ENCODE assay signal across 8 mouse cellular contexts in the genomic region with DNA sequence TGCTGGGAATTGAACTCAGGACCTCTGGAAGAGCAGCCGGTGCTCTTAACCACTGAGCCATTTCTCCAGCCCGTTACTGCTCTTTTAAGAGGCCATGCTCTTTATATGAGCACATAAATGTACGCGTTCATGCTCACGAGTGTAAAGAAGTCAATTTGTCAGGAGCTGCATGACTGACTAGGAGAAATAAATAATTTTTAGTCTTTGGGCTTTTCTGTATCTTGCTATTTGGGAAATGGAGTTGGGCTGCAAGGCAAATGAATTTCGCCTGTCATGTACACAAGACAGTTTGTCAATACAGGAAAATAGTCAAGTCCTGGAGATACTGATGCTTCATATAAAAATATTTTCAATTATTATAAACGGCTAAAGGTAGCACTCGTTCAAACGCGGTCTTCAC. TPM values are rescaled to one million over a fixed set of nuclear protein-coding genes. Genes with fewer than 3 reads are reported as not detected.
DNase-seq lines count a peak whose midpoint lies in the region; ATAC-seq and TF ChIP-seq lines count a peak whose summit lies in the region.

No protein-coding gene starts in this region.

- H3K9me3 ChIP-seq in lung, embryonic 16.5 days (ENCODE audit: control insufficient read depth, low read length): no peaks in the 10 kb centered on the region
- H3K9me3 ChIP-seq in limb, embryonic 10.5 days (replicated peaks): no peaks in the 10 kb centered on the region
- H3K9me3 ChIP-seq in neural tube, embryonic 15.5 days (replicated peaks): no peaks in the 10 kb centered on the region

- peak overlapping the region; percentile 71 for H3K4me2 ChIP-seq in lung, embryonic 16.5 days (ENCODE audit: low read depth, low read length)
- peak overlapping the region; percentile 64 for H3K4me2 ChIP-seq in neural tube, embryonic 15.5 days

- TF ChIP-seq POLR2A in embryonic fibroblast, embryonic 13.5 days (IDR thresholded peaks at IDR 0.05; ENCODE audit: low read depth, low read length): no peak

- no peak for DNase-seq in lung, postnatal 36 days
- DNase-seq in limb, embryonic 10.5 days (ENCODE audit: low spot score): no peak
- no peak for DNase-seq in right cerebral cortex, postnatal 36 days (ENCODE audit: low spot score in 2 of 2)
- no peak for DNase-seq in cerebellum, adult 9-10 months
- no peak for DNase-seq in layer of hippocampus, postnatal 25 days (ENCODE audit: extremely low spot score in 1 of 2, low spot score in 1 of 2)

- H3K27ac ChIP-seq in lung, embryonic 16.5 days (ENCODE audit: low read length): peak overlapping the region; percentile 97
- H3K27ac ChIP-seq in embryonic fibroblast, embryonic 13.5 days (ENCODE audit: insufficient read depth, low read length): peak overlapping the region; percentile 95
- H3K27ac ChIP-seq in limb, embryonic 10.5 days: peak overlapping the region; percentile 97
- peak overlapping the region; percentile 96 for H3K27ac ChIP-seq in neural tube, embryonic 15.5 days (replicated peaks)

- no peak for TF ChIP-seq CTCF in embryonic fibroblast, embryonic 13.5 days (IDR thresholded peaks at IDR 0.05; ENCODE audit: borderline replicate concordance, insufficient read depth, low read length)

- ATAC-seq in lung, embryonic 16.5 days (ENCODE audit: low read depth): no peak
- ATAC-seq in neural tube, embryonic 15.5 days (ENCODE audit: low FRiP score): peak; percentile 2

- H3K36me3 ChIP-seq in lung, embryonic 16.5 days (ENCODE audit: control insufficient read depth, insufficient read depth, low read length): peaks cover 3% of the 10 kb centered on the region
- H3K36me3 ChIP-seq in limb, embryonic 10.5 days: peaks cover 35% of the 10 kb centered on the region
- peaks cover 21% of the 10 kb centered on the region for H3K36me3 ChIP-seq in neural tube, embryonic 15.5 days

- WGBS in lung, embryonic 16.5 days: 32% methylated on average over 10 of the region's 10 CpGs
- 60% methylated on average over 10 of the region's 10 CpGs for WGBS in limb, embryonic 10.5 days
- WGBS in neural tube, embryonic 15.5 days: 26% methylated on average over 10 of the region's 10 CpGs

- H3K4me1 ChIP-seq in lung, embryonic 16.5 days (replicated peaks; ENCODE audit: control insufficient read depth, insufficient read depth, low read length): peaks cover 5% of the 10 kb centered on the region; the same call in 1 of the 2 replicates
- no peaks in the 10 kb centered on the region for H3K4me1 ChIP-seq in embryonic fibroblast, embryonic 13.5 days (ENCODE audit: control insufficient read depth, insufficient read depth, low read length)
- peaks cover 8% of the 10 kb centered on the region for H3K4me1 ChIP-seq in limb, embryonic 10.5 days
- peaks cover 12% of the 10 kb centered on the region; the same call in 1 of the 2 replicates for H3K4me1 ChIP-seq in neural tube, embryonic 15.5 days

- no peaks in the 10 kb centered on the region for H3K27me3 ChIP-seq in lung, embryonic 16.5 days (ENCODE audit: control insufficient read depth, insufficient read depth, low read depth, low read length)
- no peaks in the 10 kb centered on the region for H3K27me3 ChIP-seq in limb, embryonic 10.5 days (ENCODE audit: low read depth, poor library complexity, severe bottlenecking)
- H3K27me3 ChIP-seq in neural tube, embryonic 15.5 days (replicated peaks): no peaks in the 10 kb centered on the region

- peak overlapping the region; percentile 70 for H3K4me3 ChIP-seq in lung, embryonic 16.5 days (ENCODE audit: low read length)
- H3K4me3 ChIP-seq in embryonic fibroblast, embryonic 13.5 days (ENCODE audit: insufficient read depth, low read length): peak overlapping the region; percentile 54
- peak overlapping the region; percentile 78 for H3K4me3 ChIP-seq in limb, embryonic 10.5 days
- peak overlapping the region; percentile 85 for H3K4me3 ChIP-seq in neural tube, embryonic 15.5 days (replicated peaks)

- peak overlapping the region; percentile 89 for H3K9ac ChIP-seq in lung, embryonic 16.5 days (ENCODE audit: low read length)
- H3K9ac ChIP-seq in neural tube, embryonic 15.5 days (replicated peaks): peak overlapping the region; percentile 95

RNA-seq across cellular contexts. Expression of a gene that starts 0.8 kb away (rescaled TPM):
- 9.5 and 9.9 TPM in 2 replicates for polyA plus RNA-seq in lung, embryonic 16.5 days (2015; fragmentation: Nextera tagmentation; extraction: Ambion mirVana)
- 8.0 and 11.9 TPM in 2 replicates for polyA plus RNA-seq in embryonic fibroblast, embryonic 13.5 days (2011; ENCODE audit: insufficient read length, low read depth, missing spikeins)
- polyA plus RNA-seq in limb, embryonic 10.5 days (2016; fragmentation: Nextera tagmentation; extraction: Ambion mirVana): 11.5 and 15.9 TPM in 2 replicates
- polyA plus RNA-seq in neural tube, embryonic 15.5 days (2015; fragmentation: Nextera tagmentation; extraction: Ambion mirVana): 20.0 and 20.2 TPM in 2 replicates
- 10 to 100 TPM; 15.1 to 16.7 TPM for total RNA-seq in layer of hippocampus, postnatal 25 days (2021)

RNA-seq across cellular contexts. Expression of a gene that starts 30.7 kb away (rescaled TPM):
- polyA plus RNA-seq in lung, embryonic 16.5 days (2015; fragmentation: Nextera tagmentation; extraction: Ambion mirVana): 12.3 and 13.8 TPM in 2 replicates
- polyA plus RNA-seq in embryonic fibroblast, embryonic 13.5 days (2011; ENCODE audit: insufficient read length, low read depth, missing spikeins): 17.4 and 21.7 TPM in 2 replicates
- 35.6 and 37.3 TPM in 2 replicates for polyA plus RNA-seq in limb, embryonic 10.5 days (2016; fragmentation: Nextera tagmentation; extraction: Ambion mirVana)
- 5.1 and 6.9 TPM in 2 replicates for polyA plus RNA-seq in neural tube, embryonic 15.5 days (2015; fragmentation: Nextera tagmentation; extraction: Ambion mirVana)
- 1 to 10 TPM; 2.5 to 3.5 TPM for total RNA-seq in layer of hippocampus, postnatal 25 days (2021)

RNA-seq across cellular contexts. Expression of a gene that starts 45.1 kb away (rescaled TPM):
- 4.4 and 4.6 TPM in 2 replicates for polyA plus RNA-seq in lung, embryonic 16.5 days (2015; fragmentation: Nextera tagmentation; extraction: Ambion mirVana)
- 6.5 and 11.6 TPM in 2 replicates for polyA plus RNA-seq in embryonic fibroblast, embryonic 13.5 days (2011; ENCODE audit: insufficient read length, low read depth, missing spikeins)
- 3.4 and 4.7 TPM in 2 replicates for polyA plus RNA-seq in limb, embryonic 10.5 days (2016; fragmentation: Nextera tagmentation; extraction: Ambion mirVana)
- polyA plus RNA-seq in neural tube, embryonic 15.5 days (2015; fragmentation: Nextera tagmentation; extraction: Ambion mirVana): 5.1 and 6.1 TPM in 2 replicates
- total RNA-seq in layer of hippocampus, postnatal 25 days (2021): 1 to 10 TPM; 8.4 to 8.7 TPM

RNA-seq across cellular contexts. Expression of a gene that starts 46.7 kb away (rescaled TPM):
- 9.3 and 9.7 TPM in 2 replicates for polyA plus RNA-seq in lung, embryonic 16.5 days (2015; fragmentation: Nextera tagmentation; extraction: Ambion mirVana)
- polyA plus RNA-seq in embryonic fibroblast, embryonic 13.5 days (2011; ENCODE audit: insufficient read length, low read depth, missing spikeins): 11.0 and 12.5 TPM in 2 replicates
- 10.4 and 11.9 TPM in 2 replicates for polyA plus RNA-seq in limb, embryonic 10.5 days (2016; fragmentation: Nextera tagmentation; extraction: Ambion mirVana)
- polyA plus RNA-seq in neural tube, embryonic 15.5 days (2015; fragmentation: Nextera tagmentation; extraction: Ambion mirVana): 12.6 and 14.2 TPM in 2 replicates
- 10 to 100 TPM; 19.5 to 20.1 TPM for total RNA-seq in layer of hippocampus, postnatal 25 days (2021)
